Mouse (Mus musculus) adrenal gland, postnatal 14 days (tissue): ENCODE results near the gene Vmn1r223. TPM values are rescaled to one million over a fixed set of nuclear protein-coding genes. Genes with fewer than 3 reads are reported as not detected.

Source experiments
- total RNA-seq: library from RNA; stranded (reverse); gene quantifications from 2 replicates; pipeline ENCODE4 v1.2.3, GENCODE M21; 2021

Vmn1r223 gene
- total RNA-seq, 1 experiment from 2014 or later: not detected

Other genes with a start within 250 kb of the Vmn1r223 start
- not detected in 2 replicates for gene Vmn1r213, start 239.5 kb upstream of the Vmn1r223 start, total RNA-seq
- gene Vmn1r214, start 216.7 kb upstream of the Vmn1r223 start, total RNA-seq: not detected in 2 replicates
- not detected in 2 replicates for gene Vmn1r215, start 179.1 kb upstream of the Vmn1r223 start, total RNA-seq
- gene Vmn1r217, start 128.9 kb upstream of the Vmn1r223 start, total RNA-seq: not detected in 2 replicates
- gene Vmn1r218, start 114.0 kb upstream of the Vmn1r223 start, total RNA-seq: not detected in 2 replicates
- not detected in 2 replicates for gene Vmn1r219, start 87.8 kb upstream of the Vmn1r223 start, total RNA-seq
- gene Vmn1r220, start 59.2 kb upstream of the Vmn1r223 start, total RNA-seq: not detected in 2 replicates
- gene Vmn1r221, start 33.0 kb upstream of the Vmn1r223 start, total RNA-seq: not detected in 2 replicates
- gene Vmn1r222, start 11.2 kb upstream of the Vmn1r223 start, total RNA-seq: not detected in 2 replicates
- 20.6 and 26.1 TPM in 2 replicates for gene Zfp322a, start 122.1 kb downstream of the Vmn1r223 start, total RNA-seq
- gene Abt1, start 176.7 kb downstream of the Vmn1r223 start, total RNA-seq: 5.9 and 6.3 TPM in 2 replicates
- gene Btn1a1, start 218.8 kb downstream of the Vmn1r223 start, total RNA-seq: 0.19 TPM in 1 of 2 replicates, not detected in the other
- gene Btn2a2, start 241.7 kb downstream of the Vmn1r223 start, total RNA-seq: not detected in 2 replicates